Mouse (Mus musculus): ENCODE measurements around the gene D11Wsu47e. TPM values are rescaled to one million over a fixed set of nuclear protein-coding genes. Genes with fewer than 3 reads are reported as not detected.

D11Wsu47e gene
- polyA plus RNA-seq, 1 experiment, result 11.7 TPM

DNA sequence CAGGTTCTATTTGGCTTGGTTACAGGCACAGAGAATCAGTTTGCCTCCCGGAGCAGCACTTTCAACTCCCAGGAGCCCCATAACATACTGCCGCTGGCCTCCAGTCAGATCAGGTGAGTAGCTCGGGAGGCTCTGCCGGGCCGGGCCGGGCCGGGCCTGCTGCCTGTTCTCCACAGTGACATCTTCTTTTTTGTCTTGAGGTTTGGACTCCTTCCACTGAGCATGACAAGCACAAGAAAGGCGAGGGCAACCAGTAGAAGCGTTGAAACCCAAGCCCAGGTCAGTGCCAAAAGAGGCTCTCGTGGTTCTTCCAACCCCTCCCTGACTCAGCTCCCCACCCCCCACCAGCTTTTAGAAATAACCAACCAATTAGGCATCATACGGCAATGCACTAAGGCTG lies 23.3 kb upstream of the D11Wsu47e start:
- no peak overlapping the region for H3ac ChIP-seq (ENCODE audit: control insufficient read depth, insufficient read length, low read depth)
- TF ChIP-seq CEBPB (IDR thresholded peaks at IDR 0.05; ENCODE audit: low read depth) (no peak), MYOD1 (IDR thresholded peaks at IDR 0.05; ENCODE audit: control insufficient read depth, insufficient read length, low read depth) (no peak), CTCF (IDR thresholded peaks at IDR 0.05; ENCODE audit: control insufficient read depth, insufficient read depth, insufficient read length) (no peak), MAX (IDR thresholded peaks at IDR 0.05) (no peak), FOSL1 (IDR thresholded peaks at IDR 0.05; ENCODE audit: insufficient read depth, low read length, poor library complexity, severe bottlenecking) (no peak), USF1 (IDR thresholded peaks at IDR 0.05; ENCODE audit: low read depth) (no peak), MYOG (IDR thresholded peaks at IDR 0.05; ENCODE audit: control insufficient read depth, extremely low read depth, insufficient read length) (no peak)
- peaks cover 65% of the 10 kb centered on the region for H3K36me3 ChIP-seq (ENCODE audit: control insufficient read depth, insufficient read depth)

DNA sequence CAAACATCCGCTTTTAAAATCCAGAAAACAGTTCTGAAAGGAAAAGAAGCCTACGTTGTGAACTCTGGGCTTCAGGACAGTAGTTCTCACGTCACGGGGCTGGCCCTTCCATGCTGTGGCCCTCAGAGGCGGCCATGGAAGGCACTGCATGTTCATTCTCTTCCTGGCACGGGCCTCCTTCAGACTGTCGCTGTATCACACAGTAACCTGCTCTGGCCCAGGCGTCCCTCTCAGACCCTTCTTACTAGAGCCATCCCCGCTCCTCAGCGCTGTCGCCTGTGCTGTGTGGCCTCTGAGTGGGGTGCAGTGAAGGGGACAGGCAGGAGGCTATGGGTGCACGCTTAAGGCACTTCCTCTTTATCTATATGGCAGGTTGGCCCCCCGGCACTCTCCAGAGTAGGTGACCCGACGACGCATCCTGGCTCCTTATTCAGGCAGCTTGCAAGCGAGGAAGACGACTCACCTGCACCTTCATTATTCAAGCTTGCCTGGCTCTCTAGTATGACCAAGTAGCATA lies 22.3 kb upstream of the D11Wsu47e start:
- Histone ChIP-seq H3ac (ENCODE audit: control insufficient read depth, insufficient read length, low read depth) (no peak overlapping the region), H3K36me3 (ENCODE audit: control insufficient read depth, insufficient read depth) (peaks cover 57% of the 10 kb centered on the region), H3K79me2 (ENCODE audit: control insufficient read depth, insufficient read depth) (peaks cover 32% of the 10 kb centered on the region), H3K4me3 (ENCODE audit: insufficient read depth, poor library complexity, severe bottlenecking) (no peak overlapping the region), H3K27me3 (ENCODE audit: control insufficient read depth, insufficient read depth, insufficient read length) (no peaks in the 10 kb centered on the region), H3K79me3 (ENCODE audit: low read depth) (peaks cover 17% of the 10 kb centered on the region)
- no peak for TF ChIP-seq FOSL1 (IDR thresholded peaks at IDR 0.05; ENCODE audit: insufficient read depth, low read length, poor library complexity, severe bottlenecking)
- TF ChIP-seq CEBPB (IDR thresholded peaks at IDR 0.05; ENCODE audit: low read depth), result no peak
- no peak for TF ChIP-seq USF1 (IDR thresholded peaks at IDR 0.05; ENCODE audit: low read depth)
- TF ChIP-seq MAX (IDR thresholded peaks at IDR 0.05), result no peak
- no peak for TF ChIP-seq MYOG (IDR thresholded peaks at IDR 0.05; ENCODE audit: control insufficient read depth, extremely low read depth, insufficient read length)
- no peak for TF ChIP-seq CTCF (IDR thresholded peaks at IDR 0.05; ENCODE audit: control insufficient read depth, insufficient read depth, insufficient read length)
- TF ChIP-seq MYOD1 (IDR thresholded peaks at IDR 0.05; ENCODE audit: control insufficient read depth, insufficient read length, low read depth), result no peak

More for the DNA sequence above, 23.3 kb upstream of the D11Wsu47e start:
- Histone ChIP-seq H3K79me3 (ENCODE audit: low read depth) (peaks cover 12% of the 10 kb centered on the region), H3K79me2 (ENCODE audit: control insufficient read depth, insufficient read depth) (peaks cover 22% of the 10 kb centered on the region), H3K4me3 (ENCODE audit: insufficient read depth, poor library complexity, severe bottlenecking) (no peak overlapping the region), H3K27me3 (ENCODE audit: control insufficient read depth, insufficient read depth, insufficient read length) (no peaks in the 10 kb centered on the region)

DNA sequence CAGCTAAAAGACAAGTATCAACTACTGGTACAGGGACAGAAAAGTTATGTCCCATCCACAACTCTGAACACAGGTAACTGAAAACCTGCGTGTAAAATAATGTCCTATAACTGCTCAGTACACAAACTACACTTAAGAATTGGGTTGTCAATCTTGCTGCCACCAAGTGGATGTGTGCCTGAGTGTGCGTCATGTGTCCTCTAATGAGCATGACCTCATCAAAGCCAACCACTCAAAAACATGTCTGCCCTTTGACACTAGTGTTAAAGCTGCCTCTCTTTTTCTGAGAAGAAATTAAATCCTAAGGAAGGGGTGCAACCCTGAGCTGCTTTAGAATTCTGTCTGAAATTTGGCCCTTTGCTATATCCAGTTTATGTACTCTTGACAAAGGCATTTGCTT lies 19.9 kb upstream of the D11Wsu47e start:
- TF ChIP-seq FOSL1 (IDR thresholded peaks at IDR 0.05; ENCODE audit: insufficient read depth, low read length, poor library complexity, severe bottlenecking) (no peak), MYOD1 (IDR thresholded peaks at IDR 0.05; ENCODE audit: control insufficient read depth, insufficient read length, low read depth) (no peak), MAX (IDR thresholded peaks at IDR 0.05) (no peak), MYOG (IDR thresholded peaks at IDR 0.05; ENCODE audit: control insufficient read depth, extremely low read depth, insufficient read length) (no peak), CEBPB (IDR thresholded peaks at IDR 0.05; ENCODE audit: low read depth) (no peak), USF1 (IDR thresholded peaks at IDR 0.05; ENCODE audit: low read depth) (no peak), CTCF (IDR thresholded peaks at IDR 0.05; ENCODE audit: control insufficient read depth, insufficient read depth, insufficient read length) (no peak)
- Histone ChIP-seq H3K79me3 (ENCODE audit: low read depth) (peaks cover 32% of the 10 kb centered on the region), H3K79me2 (ENCODE audit: control insufficient read depth, insufficient read depth) (peaks cover 56% of the 10 kb centered on the region), H3K27me3 (ENCODE audit: control insufficient read depth, insufficient read depth, insufficient read length) (no peaks in the 10 kb centered on the region), H3K36me3 (ENCODE audit: control insufficient read depth, insufficient read depth) (peaks cover 49% of the 10 kb centered on the region), H3K4me3 (ENCODE audit: insufficient read depth, poor library complexity, severe bottlenecking) (no peak overlapping the region), H3ac (ENCODE audit: control insufficient read depth, insufficient read length, low read depth) (no peak overlapping the region)

DNA sequence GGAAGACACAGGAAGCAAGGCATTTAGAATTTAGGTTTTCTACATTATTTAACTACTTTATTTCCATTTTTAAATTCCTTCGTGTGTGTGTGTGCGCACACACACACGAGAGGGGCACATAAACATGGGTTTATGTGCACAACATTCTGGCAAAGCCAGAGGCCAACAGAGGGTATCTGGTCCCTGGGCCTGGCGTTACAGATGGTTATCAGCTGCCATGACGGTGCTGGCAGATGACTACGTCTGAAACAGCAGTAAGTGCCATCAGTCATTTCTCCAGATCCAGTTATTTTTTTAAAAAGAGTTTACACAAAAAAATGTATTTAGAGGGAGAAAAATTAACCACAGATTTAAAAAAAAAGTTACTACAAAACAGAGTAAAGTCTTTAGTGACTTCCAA lies 18.0 kb upstream of the D11Wsu47e start:
- H3K79me3 ChIP-seq (ENCODE audit: low read depth), result peaks cover 46% of the 10 kb centered on the region
- H3ac ChIP-seq (ENCODE audit: control insufficient read depth, insufficient read length, low read depth), result no peak overlapping the region
- H3K27me3 ChIP-seq (ENCODE audit: control insufficient read depth, insufficient read depth, insufficient read length), result no peaks in the 10 kb centered on the region
- H3K79me2 ChIP-seq (ENCODE audit: control insufficient read depth, insufficient read depth), result peaks cover 75% of the 10 kb centered on the region
- no peak overlapping the region for H3K4me3 ChIP-seq (ENCODE audit: insufficient read depth, poor library complexity, severe bottlenecking)
- peaks cover 61% of the 10 kb centered on the region for H3K36me3 ChIP-seq (ENCODE audit: control insufficient read depth, insufficient read depth)
- no peak for TF ChIP-seq MYOG (IDR thresholded peaks at IDR 0.05; ENCODE audit: control insufficient read depth, extremely low read depth, insufficient read length)
- TF ChIP-seq MYOD1 (IDR thresholded peaks at IDR 0.05; ENCODE audit: control insufficient read depth, insufficient read length, low read depth), result no peak
- TF ChIP-seq CTCF (IDR thresholded peaks at IDR 0.05; ENCODE audit: control insufficient read depth, insufficient read depth, insufficient read length), result no peak
- no peak for TF ChIP-seq USF1 (IDR thresholded peaks at IDR 0.05; ENCODE audit: low read depth)
- no peak for TF ChIP-seq CEBPB (IDR thresholded peaks at IDR 0.05; ENCODE audit: low read depth)
- TF ChIP-seq FOSL1 (IDR thresholded peaks at IDR 0.05; ENCODE audit: insufficient read depth, low read length, poor library complexity, severe bottlenecking), result no peak
- TF ChIP-seq MAX (IDR thresholded peaks at IDR 0.05), result no peak

DNA sequence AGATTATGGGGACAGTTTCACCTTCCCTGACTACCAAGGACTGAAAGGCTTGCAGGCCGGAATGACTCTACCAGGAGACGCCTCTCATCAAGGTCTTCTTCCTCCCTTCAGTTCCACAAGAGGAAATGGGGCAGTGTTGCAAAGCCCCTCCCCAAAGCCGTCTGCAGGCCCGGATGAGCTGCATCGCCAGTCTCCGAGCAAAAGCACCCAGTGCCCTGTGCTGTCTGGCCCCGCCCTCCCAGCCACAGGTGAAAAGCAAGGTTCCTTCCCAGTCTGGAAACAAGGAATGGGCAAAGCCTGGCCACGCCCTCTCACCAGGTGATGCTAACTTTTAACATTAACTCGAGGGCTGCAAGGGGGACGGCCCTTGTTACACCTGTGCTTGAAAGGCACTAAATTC lies 17.6 kb upstream of the D11Wsu47e start:
- no peaks in the 10 kb centered on the region for H3K27me3 ChIP-seq (ENCODE audit: control insufficient read depth, insufficient read depth, insufficient read length)
- peaks cover 79% of the 10 kb centered on the region for H3K79me2 ChIP-seq (ENCODE audit: control insufficient read depth, insufficient read depth)
- H3ac ChIP-seq (ENCODE audit: control insufficient read depth, insufficient read length, low read depth), result no peak overlapping the region
- H3K79me3 ChIP-seq (ENCODE audit: low read depth), result peaks cover 50% of the 10 kb centered on the region
- TF ChIP-seq MYOD1 (IDR thresholded peaks at IDR 0.05; ENCODE audit: control insufficient read depth, insufficient read length, low read depth), result no peak
- no peak for TF ChIP-seq FOSL1 (IDR thresholded peaks at IDR 0.05; ENCODE audit: insufficient read depth, low read length, poor library complexity, severe bottlenecking)
- no peak for TF ChIP-seq MYOG (IDR thresholded peaks at IDR 0.05; ENCODE audit: control insufficient read depth, extremely low read depth, insufficient read length)
- no peak for TF ChIP-seq MAX (IDR thresholded peaks at IDR 0.05)
- TF ChIP-seq USF1 (IDR thresholded peaks at IDR 0.05; ENCODE audit: low read depth), result no peak
- TF ChIP-seq CTCF (IDR thresholded peaks at IDR 0.05; ENCODE audit: control insufficient read depth, insufficient read depth, insufficient read length), result no peak
- TF ChIP-seq CEBPB (IDR thresholded peaks at IDR 0.05; ENCODE audit: low read depth), result no peak
- peaks cover 61% of the 10 kb centered on the region for H3K36me3 ChIP-seq (ENCODE audit: control insufficient read depth, insufficient read depth)
- H3K4me3 ChIP-seq (ENCODE audit: insufficient read depth, poor library complexity, severe bottlenecking), result no peak overlapping the region

All from C2C12 (cell line).